Mouse (Mus musculus): ENCODE measurements around the gene Sema3d. TPM values are rescaled to one million over a fixed set of nuclear protein-coding genes. Genes with fewer than 3 reads are reported as not detected.

Sema3d gene
- total and polyA plus RNA-seq, 3 experiments = 0.11 to 0.15 TPM; not detected in 1

DNA sequence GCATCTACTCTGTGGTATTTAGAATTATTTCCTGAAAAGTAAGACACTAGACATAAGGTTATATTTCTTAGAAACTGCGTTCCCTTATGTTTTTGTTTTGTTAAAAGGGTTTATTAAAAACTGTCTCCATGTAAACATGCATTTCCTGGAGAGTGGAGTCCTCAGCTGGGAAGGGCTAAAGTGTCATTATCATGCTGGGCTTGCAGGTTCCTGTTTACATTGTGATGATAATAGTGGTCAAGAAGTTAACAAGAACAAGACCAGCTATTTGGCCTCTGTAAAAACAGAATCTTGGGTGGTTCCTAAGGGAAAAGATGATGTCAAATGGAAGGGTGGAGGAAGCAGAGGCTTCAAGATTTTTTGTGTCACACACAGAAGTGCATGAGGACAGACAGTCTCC is 183.4 kb downstream of the Sema3d start:
- DNase-seq (ENCODE audit: low spot score) (no peak), ATAC-seq (ENCODE audit: extremely low read depth, insufficient number of reproducible peaks, low FRiP score, poor library complexity, severe bottlenecking) (no peak)
- H3K9me3 ChIP-seq (replicated peaks) = no peaks in the 10 kb centered on the region
- no peaks in the 10 kb centered on the region for H3K36me3 ChIP-seq (replicated peaks)
- H3K4me3 ChIP-seq (ENCODE audit: low read depth, low read length) = no peak overlapping the region
- no peaks in the 10 kb centered on the region for H3K27me3 ChIP-seq (ENCODE audit: insufficient read depth, low read length)
- no peak for TF ChIP-seq TAL1 (conservative IDR thresholded peaks at IDR 0.05; ENCODE audit: low read depth, low read length)
- TF ChIP-seq POLR2AphosphoS5 (IDR thresholded peaks at IDR 0.05; ENCODE audit: insufficient replicate concordance, low read depth, low read length) = no peak
- TF ChIP-seq CTCF (IDR thresholded peaks at IDR 0.05; ENCODE audit: low read depth, low read length) = no peak
- no peak for TF ChIP-seq GATA1 (IDR thresholded peaks at IDR 0.05; ENCODE audit: borderline replicate concordance, low read length)
- TF ChIP-seq GATA2 (IDR thresholded peaks at IDR 0.05; ENCODE audit: borderline replicate concordance, low read depth, low read length) = no peak
- peaks cover 4% of the 10 kb centered on the region for H3K4me1 ChIP-seq (ENCODE audit: insufficient read depth, low read depth, low read length)

DNA sequence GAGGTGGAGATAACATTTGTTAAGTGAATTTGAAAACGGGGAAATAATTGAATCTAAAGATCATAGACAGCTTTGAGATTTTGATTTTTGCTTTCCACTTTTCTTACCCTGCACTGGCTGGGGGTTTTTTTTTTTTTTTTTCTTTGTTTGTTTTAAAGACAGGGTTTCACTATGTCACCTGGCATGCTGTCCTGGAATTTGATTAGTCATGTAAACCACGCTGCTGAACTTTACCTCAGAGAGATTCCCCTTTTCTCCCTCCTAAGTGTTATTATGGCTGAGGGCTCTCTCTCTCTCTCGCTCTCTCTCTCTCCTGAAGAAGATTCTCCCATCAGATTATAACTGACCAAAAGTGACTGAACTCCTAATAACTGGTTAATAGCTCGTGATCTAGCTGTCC is 191.4 kb downstream of the Sema3d start:
- TF ChIP-seq POLR2AphosphoS5 (IDR thresholded peaks at IDR 0.05; ENCODE audit: insufficient replicate concordance, low read depth, low read length) (no peak), CTCF (IDR thresholded peaks at IDR 0.05; ENCODE audit: low read depth, low read length) (no peak), GATA1 (IDR thresholded peaks at IDR 0.05; ENCODE audit: borderline replicate concordance, low read length) (no peak), TAL1 (conservative IDR thresholded peaks at IDR 0.05; ENCODE audit: low read depth, low read length) (no peak), GATA2 (IDR thresholded peaks at IDR 0.05; ENCODE audit: borderline replicate concordance, low read depth, low read length) (no peak)
- DNase-seq (ENCODE audit: low spot score) (no peak), ATAC-seq (ENCODE audit: extremely low read depth, insufficient number of reproducible peaks, low FRiP score, poor library complexity, severe bottlenecking) (no peak)
- H3K4me3 ChIP-seq (ENCODE audit: low read depth, low read length) = no peak overlapping the region
- no peaks in the 10 kb centered on the region for H3K4me1 ChIP-seq (ENCODE audit: insufficient read depth, low read depth, low read length)
- no peaks in the 10 kb centered on the region for H3K27me3 ChIP-seq (ENCODE audit: insufficient read depth, low read length)
- H3K9me3 ChIP-seq (replicated peaks) = no peaks in the 10 kb centered on the region
- no peaks in the 10 kb centered on the region for H3K36me3 ChIP-seq (replicated peaks)

DNA sequence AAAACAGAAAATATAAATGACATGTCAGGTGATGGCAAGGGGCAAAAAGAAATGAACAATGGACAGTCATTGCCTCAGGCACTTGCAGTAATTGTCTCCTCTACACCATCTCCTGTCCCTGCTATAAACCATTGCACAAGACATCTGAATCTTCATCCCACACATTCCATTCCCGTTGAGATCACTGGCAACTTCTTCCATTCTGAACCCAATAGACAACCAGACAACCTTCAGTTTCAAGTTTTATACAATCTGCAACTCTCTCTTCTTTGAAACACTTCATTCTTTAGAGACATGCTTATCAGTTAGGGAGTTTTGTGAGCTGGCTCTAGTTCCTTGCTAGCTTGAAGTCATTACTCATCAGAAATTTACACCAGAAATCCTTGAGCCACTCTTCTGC is 192.1 kb downstream of the Sema3d start:
- Histone ChIP-seq H3K36me3 (replicated peaks) (no peaks in the 10 kb centered on the region), H3K27me3 (ENCODE audit: insufficient read depth, low read length) (no peaks in the 10 kb centered on the region), H3K9me3 (replicated peaks) (no peaks in the 10 kb centered on the region), H3K4me3 (ENCODE audit: low read depth, low read length) (no peak overlapping the region), H3K4me1 (ENCODE audit: insufficient read depth, low read depth, low read length) (no peaks in the 10 kb centered on the region)
- no peak for TF ChIP-seq GATA1 (IDR thresholded peaks at IDR 0.05; ENCODE audit: borderline replicate concordance, low read length)
- TF ChIP-seq GATA2 (IDR thresholded peaks at IDR 0.05; ENCODE audit: borderline replicate concordance, low read depth, low read length) = no peak
- TF ChIP-seq CTCF (IDR thresholded peaks at IDR 0.05; ENCODE audit: low read depth, low read length) = no peak
- TF ChIP-seq POLR2AphosphoS5 (IDR thresholded peaks at IDR 0.05; ENCODE audit: insufficient replicate concordance, low read depth, low read length) = no peak
- no peak for TF ChIP-seq TAL1 (conservative IDR thresholded peaks at IDR 0.05; ENCODE audit: low read depth, low read length)
- DNase-seq (ENCODE audit: low spot score) = no peak
- no peak for ATAC-seq (ENCODE audit: extremely low read depth, insufficient number of reproducible peaks, low FRiP score, poor library complexity, severe bottlenecking)

DNA sequence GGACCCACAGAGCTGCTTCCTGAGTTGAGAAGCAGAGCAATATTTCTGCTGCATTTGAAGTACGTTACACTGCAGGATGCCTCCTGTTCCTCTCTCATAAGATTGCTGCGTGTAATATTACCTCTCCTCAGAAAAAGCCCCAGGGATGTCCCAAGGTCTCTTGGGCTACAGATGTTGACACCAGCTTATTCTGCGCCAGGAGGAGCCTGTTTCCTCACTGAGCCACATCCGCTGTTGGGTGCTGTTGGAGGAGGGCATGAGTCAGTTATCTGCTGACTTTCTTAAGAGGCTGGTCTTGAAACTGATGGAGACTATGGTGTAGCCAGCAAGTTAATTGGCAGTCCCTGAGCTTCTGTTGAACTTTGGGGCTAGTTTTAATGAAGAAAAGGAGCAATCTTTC is 196.6 kb downstream of the Sema3d start:
- no peak for ATAC-seq (ENCODE audit: extremely low read depth, insufficient number of reproducible peaks, low FRiP score, poor library complexity, severe bottlenecking)
- no peak for DNase-seq (ENCODE audit: low spot score)
- H3K4me3 ChIP-seq (ENCODE audit: low read depth, low read length) = no peak overlapping the region

DNA sequence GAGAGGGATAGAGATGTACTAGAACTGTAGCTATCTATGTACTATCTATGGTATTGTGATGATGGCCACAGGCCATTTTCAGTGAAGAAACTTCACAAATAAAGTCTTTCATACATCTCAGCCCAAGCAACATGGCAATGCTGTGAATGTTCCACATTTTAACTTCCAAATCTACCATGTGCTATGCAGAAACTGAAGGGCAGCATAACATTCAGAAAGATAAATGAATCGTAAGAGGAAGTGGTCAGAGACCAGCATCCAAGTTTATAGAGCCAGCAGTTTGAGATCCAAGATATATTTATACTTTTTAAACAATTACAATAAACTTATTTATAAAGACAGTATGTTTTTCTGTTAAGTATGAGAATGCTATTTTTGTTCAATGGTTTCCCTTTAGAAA is 199.4 kb downstream of the Sema3d start:
- DNase-seq (ENCODE audit: low spot score) (no peak), ATAC-seq (ENCODE audit: extremely low read depth, insufficient number of reproducible peaks, low FRiP score, poor library complexity, severe bottlenecking) (no peak)
- no peak overlapping the region for H3K4me3 ChIP-seq (ENCODE audit: low read depth, low read length)
- no peak for TF ChIP-seq CTCF (IDR thresholded peaks at IDR 0.05; ENCODE audit: low read depth, low read length)
- no peak for TF ChIP-seq GATA1 (IDR thresholded peaks at IDR 0.05; ENCODE audit: borderline replicate concordance, low read length)
- TF ChIP-seq TAL1 (conservative IDR thresholded peaks at IDR 0.05; ENCODE audit: low read depth, low read length) = no peak
- no peak for TF ChIP-seq POLR2AphosphoS5 (IDR thresholded peaks at IDR 0.05; ENCODE audit: insufficient replicate concordance, low read depth, low read length)
- no peak for TF ChIP-seq GATA2 (IDR thresholded peaks at IDR 0.05; ENCODE audit: borderline replicate concordance, low read depth, low read length)
- no peaks in the 10 kb centered on the region for H3K4me1 ChIP-seq (ENCODE audit: insufficient read depth, low read depth, low read length)
- no peaks in the 10 kb centered on the region for H3K36me3 ChIP-seq (replicated peaks)
- H3K27me3 ChIP-seq (ENCODE audit: insufficient read depth, low read length) = no peaks in the 10 kb centered on the region
- H3K9me3 ChIP-seq (replicated peaks) = no peaks in the 10 kb centered on the region

More for the DNA sequence above, 196.6 kb downstream of the Sema3d start:
- Histone ChIP-seq H3K27me3 (ENCODE audit: insufficient read depth, low read length) (no peaks in the 10 kb centered on the region), H3K9me3 (replicated peaks) (no peaks in the 10 kb centered on the region), H3K36me3 (replicated peaks) (no peaks in the 10 kb centered on the region), H3K4me1 (ENCODE audit: insufficient read depth, low read depth, low read length) (no peaks in the 10 kb centered on the region)
- TF ChIP-seq GATA1 (IDR thresholded peaks at IDR 0.05; ENCODE audit: borderline replicate concordance, low read length) (no peak), TAL1 (conservative IDR thresholded peaks at IDR 0.05; ENCODE audit: low read depth, low read length) (no peak), POLR2AphosphoS5 (IDR thresholded peaks at IDR 0.05; ENCODE audit: insufficient replicate concordance, low read depth, low read length) (no peak), GATA2 (IDR thresholded peaks at IDR 0.05; ENCODE audit: borderline replicate concordance, low read depth, low read length) (no peak), CTCF (IDR thresholded peaks at IDR 0.05; ENCODE audit: low read depth, low read length) (no peak)

DNA sequence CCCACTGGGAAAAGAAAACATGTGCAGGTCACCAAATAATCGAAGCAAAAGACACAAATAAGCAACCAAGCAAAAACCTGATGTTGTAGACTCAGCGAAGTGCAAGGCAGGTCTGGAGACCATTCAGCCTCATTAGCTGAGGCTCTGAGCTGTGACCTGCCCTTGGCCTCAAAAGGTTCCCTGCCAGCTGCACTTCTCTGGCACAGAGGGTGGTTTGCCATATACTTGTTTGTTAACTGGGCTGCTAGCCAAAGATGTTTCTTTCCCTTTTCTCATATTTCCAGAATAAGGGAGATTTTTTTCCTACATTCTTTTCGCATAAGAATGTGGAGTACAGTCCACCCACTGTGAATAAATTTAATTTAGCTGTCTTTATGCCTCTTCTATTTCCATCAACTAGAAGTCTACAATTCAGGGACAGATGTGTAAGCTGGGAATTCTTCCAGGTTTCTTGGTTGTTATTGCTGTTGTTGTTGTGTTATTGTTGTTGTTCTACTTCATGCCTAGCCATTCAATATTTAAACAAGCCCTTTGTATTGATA is 200.2 kb downstream of the Sema3d start:
- Histone ChIP-seq H3K36me3 (replicated peaks) (no peaks in the 10 kb centered on the region), H3K4me3 (ENCODE audit: low read depth, low read length) (no peak overlapping the region), H3K27me3 (ENCODE audit: insufficient read depth, low read length) (no peaks in the 10 kb centered on the region), H3K9me3 (replicated peaks) (no peaks in the 10 kb centered on the region), H3K4me1 (ENCODE audit: insufficient read depth, low read depth, low read length) (no peaks in the 10 kb centered on the region)
- TF ChIP-seq CTCF (IDR thresholded peaks at IDR 0.05; ENCODE audit: low read depth, low read length) = no peak
- TF ChIP-seq POLR2AphosphoS5 (IDR thresholded peaks at IDR 0.05; ENCODE audit: insufficient replicate concordance, low read depth, low read length) = no peak
- no peak for TF ChIP-seq GATA1 (IDR thresholded peaks at IDR 0.05; ENCODE audit: borderline replicate concordance, low read length)
- TF ChIP-seq TAL1 (conservative IDR thresholded peaks at IDR 0.05; ENCODE audit: low read depth, low read length) = no peak
- no peak for TF ChIP-seq GATA2 (IDR thresholded peaks at IDR 0.05; ENCODE audit: borderline replicate concordance, low read depth, low read length)
- no peak for ATAC-seq (ENCODE audit: extremely low read depth, insufficient number of reproducible peaks, low FRiP score, poor library complexity, severe bottlenecking)
- DNase-seq (ENCODE audit: low spot score) = no peak
